In the genomic region with DNA sequence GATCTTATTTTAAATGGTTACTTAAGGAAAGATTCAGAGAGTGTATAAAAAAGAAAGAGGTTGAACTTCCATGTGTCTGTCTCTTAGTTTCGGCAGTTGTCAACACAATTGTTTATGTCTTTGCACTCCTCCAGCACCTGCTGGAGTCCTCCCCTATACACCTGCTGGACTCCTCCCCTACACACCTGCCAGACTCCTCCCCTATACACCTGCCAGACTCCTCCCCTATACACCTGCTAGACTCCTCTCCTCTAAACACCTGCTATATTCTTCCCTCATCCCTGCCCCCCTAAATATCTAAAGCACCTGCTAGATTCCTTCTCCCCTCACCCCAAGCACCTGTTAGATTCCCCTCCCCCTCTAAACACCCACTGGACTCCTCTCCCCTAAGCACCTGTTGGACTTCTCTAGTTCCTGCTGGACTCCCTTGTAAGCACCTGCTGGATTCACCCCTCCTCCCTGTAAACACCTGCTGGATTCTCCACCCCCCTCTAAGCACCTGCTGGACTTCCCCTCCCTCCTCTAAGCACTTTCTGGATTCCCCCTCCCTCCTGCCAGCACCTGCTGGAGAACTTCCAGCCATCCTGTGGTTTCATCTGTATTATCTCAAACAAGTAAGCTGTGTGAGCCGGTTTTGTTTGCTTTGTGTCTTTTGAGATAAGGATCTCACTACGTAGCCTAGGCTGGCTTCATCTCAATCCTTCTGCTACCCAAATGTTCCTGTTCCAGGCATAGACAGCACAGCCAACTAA, we compare ENCODE assay signal across 10 mouse cellular contexts. TPM values are rescaled to one million over a fixed set of nuclear protein-coding genes. Genes with fewer than 3 reads are reported as not detected.
A peak's percentile ranks its signal among the peaks of the same experiment; 100 is the strongest.
DNase-seq lines count a peak whose midpoint lies in the region; ATAC-seq lines count a peak whose summit lies in the region.
"Had no signal": no experiment of that assay in that cellular context is flagged by ENCODE, and none has a peak within 500 bp of the region (broad histone marks: within the 10 kb centered on the region; RNA-seq: fewer than 3 reads in every experiment).

No protein-coding gene starts in this region.

- H3K4me3 ChIP-seq in liver, embryonic 13.5 days (replicated peaks), result no peak overlapping the region
- H3K4me3 ChIP-seq in midbrain, embryonic 11.5 days (ENCODE audit: low read depth, low read length), result no peak overlapping the region

- ATAC-seq in liver, embryonic 13.5 days (ENCODE audit: low read depth), result 0 out of 2 replicates have a peak, but pooled peaks have one; percentile 20
- no peak for ATAC-seq in midbrain, embryonic 11.5 days (ENCODE audit: low FRiP score)

- no peak overlapping the region for H3K4me2 ChIP-seq in liver, embryonic 13.5 days
- H3K4me2 ChIP-seq in midbrain, embryonic 11.5 days, result no peak overlapping the region

- no peaks in the 10 kb centered on the region for H3K27me3 ChIP-seq in liver, embryonic 13.5 days
- H3K27me3 ChIP-seq in midbrain, embryonic 11.5 days (ENCODE audit: control insufficient read depth, insufficient read depth, low read length), result no peaks in the 10 kb centered on the region

- no peak for DNase-seq in liver, embryonic 13.5 days
- no peak for DNase-seq in liver
- DNase-seq in induced T-regulatory cell, adult 2 months (ENCODE audit: low read depth), result peak; percentile 10
- DNase-seq in lung, postnatal 36 days, result peak; percentile 62
- DNase-seq in thymus, postnatal 25 days, result peak; percentile 38
- no peak for DNase-seq in midbrain, embryonic 11.5 days (ENCODE audit: low spot score, missing footprints)
- DNase-seq in spleen, postnatal 14 days (ENCODE audit: low spot score in 2 of 2), result no peak
- DNase-seq in ovary, postnatal 36 days (ENCODE audit: low spot score), result no peak
- DNase-seq: cerebellum, adult 9-11 months; layer of hippocampus, postnatal 36 days had no signal

- no peaks in the 10 kb centered on the region for H3K4me1 ChIP-seq in liver, embryonic 13.5 days (replicated peaks)
- H3K4me1 ChIP-seq in midbrain, embryonic 11.5 days (ENCODE audit: control insufficient read depth, insufficient read depth, low read length), result peaks cover 6% of the 10 kb centered on the region; the same call in 1 of the 2 replicates

- no peak overlapping the region for H3K27ac ChIP-seq in liver, embryonic 13.5 days
- H3K27ac ChIP-seq in midbrain, embryonic 11.5 days (ENCODE audit: low read depth, low read length), result no peak overlapping the region

- H3K9ac ChIP-seq in liver, embryonic 13.5 days, result no peak overlapping the region
- H3K9ac ChIP-seq in midbrain, embryonic 11.5 days (ENCODE audit: low read length), result no peak overlapping the region

- no peaks in the 10 kb centered on the region for H3K9me3 ChIP-seq in liver, embryonic 13.5 days (replicated peaks)
- no peaks in the 10 kb centered on the region for H3K9me3 ChIP-seq in midbrain, embryonic 11.5 days (ENCODE audit: control insufficient read depth, low read length)

- no peaks in the 10 kb centered on the region for H3K36me3 ChIP-seq in liver, embryonic 13.5 days
- no peaks in the 10 kb centered on the region for H3K36me3 ChIP-seq in midbrain, embryonic 11.5 days (ENCODE audit: control insufficient read depth, insufficient read depth, low read length)

- WGBS in liver, embryonic 13.5 days (ENCODE audit: insufficient replicate concordance), result 23% methylated on average over 3 of the region's 3 CpGs
- 68% methylated on average over 3 of the region's 3 CpGs for WGBS in midbrain, embryonic 11.5 days

RNA-seq across cellular contexts. Expression of a gene that starts 10.1 kb away (rescaled TPM):
- 1.6 and 2.3 TPM in 2 replicates for polyA plus RNA-seq in liver, embryonic 13.5 days (2015; fragmentation: Nextera tagmentation; extraction: Ambion mirVana)
- polyA plus RNA-seq in midbrain, embryonic 11.5 days (2014; fragmentation: Nextera tagmentation; extraction: Ambion mirVana), result 3.3 TPM in 2 replicates

Comparison
In these comparisons a context has a peak if more than half of its experiments do, and no peak if none do; other contexts are left out.
1. DNase-seq: peak in induced T-regulatory cell, adult 2 months (single experiment), lung, postnatal 36 days (single experiment) and thymus, postnatal 25 days (single experiment); none in liver, embryonic 13.5 days (single experiment), liver (single experiment), midbrain, embryonic 11.5 days (single experiment), spleen, postnatal 14 days (0 of 2) and ovary, postnatal 36 days (single experiment).